ENCODE assay signal across 31 mouse cellular contexts in the genomic region with DNA sequence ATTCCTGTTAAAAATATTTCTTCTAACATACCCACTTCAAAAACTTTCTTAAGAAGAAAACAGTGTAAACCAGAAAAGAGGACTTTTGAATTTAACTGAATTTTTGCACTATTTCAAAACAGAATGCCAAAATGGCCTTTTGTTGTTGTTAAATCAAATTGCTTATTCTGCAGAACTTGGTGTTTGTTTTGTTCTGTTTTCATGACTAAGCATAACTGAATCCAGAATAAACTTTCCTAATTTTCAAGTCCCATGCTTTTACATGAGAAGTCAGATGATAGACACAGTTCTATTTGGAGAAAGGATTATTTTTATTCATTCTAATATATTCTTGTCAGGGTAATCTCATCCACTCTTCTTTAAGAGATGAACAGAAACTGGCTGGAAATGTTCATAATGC.
"Had no signal": no experiment of that assay in that cellular context is flagged by ENCODE, and none has a peak within 500 bp of the region (broad histone marks: within the 10 kb centered on the region; RNA-seq: fewer than 3 reads in every experiment).

No protein-coding gene starts in this region.

- H3K36me3 ChIP-seq: liver, embryonic 12.5 days; liver, embryonic 13.5 days; liver, embryonic 15.5 days; midbrain, embryonic 13.5 days; midbrain, embryonic 15.5 days; neural tube, embryonic 12.5 days had no signal

- H3K27ac ChIP-seq: left cerebral cortex, adult 2 months; limb, embryonic 10.5 days; limb, embryonic 12.5 days; limb, embryonic 13.5 days; limb, embryonic 15.5 days; liver, embryonic 12.5 days; liver, embryonic 13.5 days; liver, embryonic 14.5 days; liver, embryonic 15.5 days; lung, embryonic 15.5 days; macrophage; midbrain, embryonic 10.5 days; midbrain, embryonic 12.5 days; midbrain, embryonic 13.5 days; midbrain, embryonic 15.5 days; neural tube, embryonic 12.5 days had no signal

- H3K9me3 ChIP-seq: limb, embryonic 10.5 days; limb, embryonic 12.5 days; limb, embryonic 13.5 days; limb, embryonic 15.5 days; liver, embryonic 12.5 days; liver, embryonic 13.5 days; liver, embryonic 15.5 days; lung, embryonic 15.5 days; megakaryocyte, embryonic 14.5 days; midbrain, embryonic 10.5 days; midbrain, embryonic 12.5 days; midbrain, embryonic 13.5 days; midbrain, embryonic 15.5 days; neural tube, embryonic 12.5 days had no signal

- H3K27me3 ChIP-seq: limb, embryonic 12.5 days; limb, embryonic 13.5 days; limb, embryonic 15.5 days; liver, embryonic 12.5 days; liver, embryonic 13.5 days; liver, embryonic 15.5 days; lung, embryonic 15.5 days; megakaryocyte, embryonic 14.5 days; midbrain, embryonic 12.5 days; midbrain, embryonic 13.5 days; midbrain, embryonic 15.5 days; neural tube, embryonic 12.5 days had no signal

- H3K4me3 ChIP-seq: left cerebral cortex, adult 2 months; limb, embryonic 10.5 days; limb, embryonic 12.5 days; limb, embryonic 13.5 days; limb, embryonic 15.5 days; liver, embryonic 12.5 days; liver, embryonic 13.5 days; liver, embryonic 15.5 days; lung, embryonic 15.5 days; megakaryocyte, embryonic 14.5 days; midbrain, embryonic 10.5 days; midbrain, embryonic 12.5 days; midbrain, embryonic 13.5 days; midbrain, embryonic 15.5 days; myocyte; neural tube, embryonic 12.5 days had no signal

- H3K4me1 ChIP-seq: limb, embryonic 10.5 days; limb, embryonic 12.5 days; limb, embryonic 13.5 days; limb, embryonic 15.5 days; liver, embryonic 12.5 days; liver, embryonic 13.5 days; liver, embryonic 15.5 days; lung, embryonic 15.5 days; megakaryocyte, embryonic 14.5 days; midbrain, embryonic 10.5 days; midbrain, embryonic 12.5 days; midbrain, embryonic 13.5 days; midbrain, embryonic 15.5 days; neural tube, embryonic 12.5 days had no signal

- ATAC-seq: liver, embryonic 12.5 days; lung, postnatal 0 days; midbrain, embryonic 13.5 days; midbrain, embryonic 15.5 days; midbrain, embryonic 16.5 days had no signal

- H3K9ac ChIP-seq: limb, embryonic 12.5 days; limb, embryonic 13.5 days; limb, embryonic 15.5 days; liver, embryonic 12.5 days; liver, embryonic 13.5 days; liver, embryonic 14.5 days; liver, embryonic 15.5 days; liver, postnatal 0 days; lung, embryonic 14.5 days; lung, embryonic 15.5 days; midbrain, embryonic 12.5 days; midbrain, embryonic 13.5 days; midbrain, embryonic 15.5 days; neural tube, embryonic 12.5 days had no signal

- H3K4me2 ChIP-seq: limb, embryonic 12.5 days; limb, embryonic 13.5 days; limb, embryonic 15.5 days; liver, embryonic 12.5 days; liver, embryonic 13.5 days; liver, embryonic 15.5 days; lung, embryonic 14.5 days; lung, embryonic 15.5 days; midbrain, embryonic 11.5 days; midbrain, embryonic 12.5 days; midbrain, embryonic 13.5 days; midbrain, embryonic 15.5 days; neural tube, embryonic 12.5 days had no signal

- DNase-seq: left cerebral cortex, postnatal 4 days; liver; liver, embryonic 13.5 days; liver, postnatal 0 days; lung, adult 18-20 months; lung, adult 2 months; lung, embryonic 14.5 days; lung, postnatal 10 days; lung, postnatal 14 days; lung, postnatal 36 days; midbrain, embryonic 14.5 days had no signal
